Mouse (Mus musculus) spleen, adult 2 months (tissue): ENCODE data around the gene Cacna1e.

Experiments used
- CTCF ChIP-seq: fragments of 200-500 bp; IDR thresholded peaks from 2 replicates; pipeline ENCODE4 v1.5.1; 2011; ENCODE audit warnings: mild to moderate bottlenecking, inconsistent platforms; ENCODE audit not compliant: insufficient read depth, insufficient read length, insufficient replicate concordance; ENCODE audit errors: extremely low read depth
- POLR2A ChIP-seq: fragments of 200-500 bp; IDR thresholded peaks from 2 replicates; pipeline ENCODE4 v1.6.1; 2011; ENCODE audit warnings: low read depth, low read length, inconsistent platforms

DNA sequence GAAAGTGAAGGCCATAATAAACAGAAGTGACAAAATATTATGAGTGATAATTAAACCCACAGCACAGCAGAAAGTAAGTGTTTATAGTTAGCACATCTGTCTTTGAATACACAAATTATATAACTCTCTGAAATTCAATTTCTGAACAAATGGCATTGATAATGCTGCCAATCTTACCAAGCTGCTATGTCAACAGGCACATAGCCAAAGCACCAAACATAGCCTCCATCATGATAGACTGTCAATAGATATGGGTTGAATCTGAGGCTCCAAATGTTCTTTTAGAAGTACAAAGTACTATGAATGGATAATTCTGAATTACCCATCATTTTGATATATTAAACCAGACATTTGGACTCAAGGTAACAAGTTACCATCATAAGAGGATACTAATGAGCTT is 372.6 kb downstream of the Cacna1e start:
- no peak for TF ChIP-seq CTCF
- TF ChIP-seq POLR2A, result no peak
